Mouse (Mus musculus) retina, postnatal 7 days (tissue): Measurements from ENCODE around the gene Slc30a7.

ENCODE experiments used
- DNase-seq: peaks from one replicate; pipeline ENCODE4 v3.0.0-alpha.2; 2012; ENCODE audit warnings: low read depth, low spot score

Slc30a7 gene

DNA sequence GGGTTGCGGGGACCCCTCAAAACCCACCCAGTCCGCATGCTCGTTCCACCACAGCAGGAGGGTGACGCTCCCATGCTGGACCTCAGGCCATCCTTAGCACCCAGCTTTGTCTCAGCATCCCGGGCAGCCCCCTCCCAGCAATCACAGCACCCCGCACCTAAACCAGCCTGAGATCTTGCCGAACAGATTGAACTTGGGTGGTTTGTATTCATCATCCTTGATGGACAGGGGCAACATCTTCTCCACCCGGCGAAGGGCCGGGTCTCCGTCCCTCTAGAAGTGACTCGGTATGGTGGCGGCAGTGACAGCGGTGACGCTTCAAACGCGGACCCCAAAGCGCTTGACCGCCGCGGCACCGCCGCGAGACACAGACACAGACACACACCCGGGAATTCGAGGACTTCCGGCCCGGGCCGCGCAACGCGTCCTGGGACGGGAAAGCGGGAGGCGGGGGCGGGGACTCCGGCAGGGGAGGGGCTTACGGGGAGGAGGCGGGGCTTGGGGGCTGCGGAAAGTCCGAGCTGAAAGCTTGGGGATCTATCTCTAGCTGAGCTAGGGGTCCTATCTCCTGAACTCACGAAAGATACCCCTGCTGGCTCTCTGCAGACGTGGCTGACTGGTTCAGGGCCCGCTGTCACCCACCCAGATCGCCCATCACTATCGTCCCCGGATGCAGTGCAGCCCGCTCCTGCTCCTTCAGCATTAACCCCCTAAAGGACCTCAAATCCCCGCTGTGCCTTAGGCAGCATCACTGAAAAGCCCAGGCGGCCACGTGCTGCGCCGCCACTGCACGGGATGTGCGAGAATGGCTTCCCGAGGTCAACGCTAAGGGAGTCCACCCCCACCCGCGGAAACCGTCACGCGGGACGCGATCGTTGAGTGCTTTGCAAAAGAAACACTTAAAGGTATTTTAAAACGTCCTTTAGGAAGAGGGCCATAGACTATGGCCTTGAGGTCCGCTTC is at the start of gene Slc30a7, which contains the start of gene Extl2:
Slc30a7 (minus strand) TSS at position 429 of the 963 bp plus-strand sequence.
Extl2 (plus strand) TSS at position 485 of the 963 bp plus-strand sequence.
- peak; percentile 77 for DNase-seq

DNA sequence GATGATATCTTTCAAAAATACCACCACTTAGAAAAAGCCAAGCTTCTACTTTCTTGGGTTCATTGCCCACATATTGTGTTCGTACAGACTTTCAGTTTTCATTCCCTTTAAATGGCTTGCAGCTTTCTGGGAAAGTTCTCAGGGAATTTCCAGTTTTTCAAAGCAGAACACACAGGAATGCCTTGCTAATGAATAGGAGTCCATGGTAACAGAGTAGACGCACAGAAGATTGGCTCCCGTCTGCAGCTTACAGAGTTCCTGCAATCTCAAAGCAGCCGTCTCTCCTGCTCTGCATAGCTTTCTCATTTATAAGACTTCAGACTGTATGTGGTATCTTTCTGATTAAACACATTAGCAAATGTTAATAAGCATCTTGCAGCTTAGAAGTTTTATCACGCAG is 39.8 kb upstream of the Slc30a7 start:
- DNase-seq = no peak

- no peak for DNase-seq
Observed at GRCm38 (mm10) chr3:116046000-116046399, 38.8 kb upstream of the Slc30a7 start.

DNA sequence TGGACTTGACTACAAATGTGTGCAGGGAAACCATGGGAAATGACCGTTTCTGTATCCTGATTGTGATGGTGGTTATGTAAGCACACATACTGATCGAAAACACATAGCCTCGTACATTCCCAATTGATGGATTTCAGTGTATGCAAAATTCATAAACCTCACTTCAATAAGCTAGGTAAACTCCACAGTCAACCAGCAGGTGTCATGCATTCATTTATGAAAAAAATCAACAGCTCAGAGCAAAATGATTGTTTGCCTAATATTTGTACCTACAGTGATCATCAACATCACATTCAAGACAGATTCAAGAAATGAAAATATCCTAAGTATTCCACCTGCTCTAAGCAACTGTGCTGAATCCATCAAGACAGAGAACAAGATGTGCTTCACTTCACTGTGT is 33.6 kb upstream of the Slc30a7 start:
- DNase-seq = no peak

- DNase-seq = peak; percentile 24
Observed at GRCm38 (mm10) chr3:116033871-116034222, 26.6 kb upstream of the Slc30a7 start.

DNA sequence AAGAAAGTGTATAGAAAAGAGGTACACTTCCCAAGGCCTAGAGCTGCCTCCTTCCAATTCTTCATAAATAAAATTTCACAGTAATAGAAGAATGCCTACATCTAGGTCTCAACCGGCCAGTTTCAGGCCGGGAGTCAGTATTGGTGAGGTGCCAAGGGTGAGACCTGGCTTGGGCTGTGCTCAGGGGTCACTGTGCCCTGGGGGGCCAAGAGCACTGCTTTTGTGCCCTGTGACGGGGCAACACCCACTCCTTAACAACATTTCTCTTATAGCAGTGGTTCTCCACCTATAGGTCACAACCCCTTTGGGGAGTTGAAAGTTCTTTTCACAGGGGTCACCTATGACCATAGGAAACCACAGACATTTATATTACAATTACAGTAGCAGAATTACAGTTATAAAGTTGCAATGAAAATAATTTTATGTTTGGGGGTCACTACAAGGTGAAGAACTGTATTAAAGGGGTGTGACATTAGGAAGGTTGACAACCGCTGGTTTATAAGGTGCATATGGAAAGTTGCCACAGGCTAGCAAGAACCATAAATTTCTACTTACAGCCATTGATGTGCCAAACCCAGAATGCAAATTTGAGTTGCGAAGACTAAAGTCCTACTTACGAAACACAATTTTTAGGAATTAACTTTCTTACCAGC is 26.1 kb upstream of the Slc30a7 start:
- DNase-seq = no peak

DNA sequence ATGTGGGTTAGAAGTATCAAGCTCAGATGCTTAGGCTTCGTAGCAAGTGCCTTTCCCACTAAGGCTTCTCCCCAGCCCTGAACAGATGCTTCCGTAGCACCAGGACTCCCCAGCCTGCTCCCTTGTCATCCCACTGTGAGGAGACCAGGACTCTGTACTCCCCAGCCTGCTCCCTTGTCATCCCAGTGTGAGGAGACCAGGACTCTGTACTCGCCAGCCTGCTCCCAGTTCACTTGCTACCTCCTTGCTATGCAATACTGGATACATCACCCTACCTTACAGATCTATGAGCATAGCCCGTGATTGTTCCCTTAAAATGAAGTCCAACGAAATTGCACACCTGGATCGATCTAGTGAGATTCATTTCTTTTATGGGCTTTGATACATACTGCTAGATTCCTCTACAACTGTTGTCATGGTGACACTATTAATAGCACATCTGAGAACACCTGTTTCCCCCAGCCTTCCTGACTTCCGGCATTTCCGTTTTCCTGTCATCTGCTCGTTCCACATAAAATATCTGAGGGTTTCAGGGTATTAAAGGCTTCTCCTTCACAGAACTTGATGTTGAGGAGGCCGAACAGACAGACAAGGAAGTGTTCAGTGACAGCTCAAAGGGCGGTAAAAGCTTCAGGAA is 23.1 kb upstream of the Slc30a7 start:
- no peak for DNase-seq

- no peak for DNase-seq
Observed at GRCm38 (mm10) chr3:116026996-116027395, 19.8 kb upstream of the Slc30a7 start.

- no peak for DNase-seq
Observed at GRCm38 (mm10) chr3:116025701-116026100, 18.5 kb upstream of the Slc30a7 start.

DNA sequence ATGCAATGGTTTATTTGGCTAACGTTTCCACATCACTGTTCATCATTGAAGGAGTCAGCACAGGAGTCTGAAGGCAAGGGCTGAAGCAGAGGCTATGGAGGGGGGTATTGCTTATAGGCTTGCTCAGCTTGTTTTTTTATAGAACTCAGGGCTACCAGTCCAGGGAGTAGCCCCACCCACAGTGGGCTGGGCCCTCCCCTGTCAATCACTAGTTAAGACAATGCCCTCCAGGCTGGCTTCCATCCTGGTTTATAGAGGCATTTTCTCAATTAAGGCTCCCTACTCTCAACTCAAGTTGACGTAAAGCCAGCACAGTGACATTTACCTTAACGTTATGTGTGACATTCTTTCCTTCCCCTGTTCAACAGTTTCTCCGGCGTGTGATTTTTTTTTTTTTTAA is 17.5 kb upstream of the Slc30a7 start:
- DNase-seq = no peak

GRCm38 (mm10) chr3:116024236-116024635 is 17.0 kb upstream of the Slc30a7 start:
- no peak for DNase-seq

GRCm38 (mm10) chr3:116019136-116019535 is 11.9 kb upstream of the Slc30a7 start:
- no peak for DNase-seq

GRCm38 (mm10) chr3:116018606-116019005 is 11.4 kb upstream of the Slc30a7 start:
- no peak for DNase-seq

GRCm38 (mm10) chr3:116016116-116016515 is 8.9 kb upstream of the Slc30a7 start:
- no peak for DNase-seq

DNA sequence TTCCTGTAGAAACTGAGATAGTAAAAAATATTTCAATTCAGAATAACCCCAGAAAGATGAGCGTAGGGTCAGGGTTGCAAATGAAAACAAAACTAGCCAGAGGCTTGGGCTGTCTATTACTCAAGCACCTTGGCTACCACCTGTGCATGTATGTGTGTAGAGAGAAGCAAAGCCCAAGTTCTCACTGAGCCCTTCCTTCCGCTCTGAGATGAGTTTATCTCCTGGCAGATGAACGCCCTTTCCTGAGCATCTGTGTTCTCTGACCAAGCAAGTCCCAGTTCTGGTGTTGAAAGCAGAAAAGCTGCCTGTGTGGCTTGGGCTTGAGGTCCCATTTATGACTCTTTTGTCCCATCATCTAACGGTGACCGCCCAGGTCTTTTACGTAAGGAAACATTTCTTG is 7.7 kb upstream of the Slc30a7 start:
- DNase-seq = no peak

GRCm38 (mm10) chr3:116009622-116010344 is 2.6 kb upstream of the Slc30a7 start:
- DNase-seq = no peak

DNA sequence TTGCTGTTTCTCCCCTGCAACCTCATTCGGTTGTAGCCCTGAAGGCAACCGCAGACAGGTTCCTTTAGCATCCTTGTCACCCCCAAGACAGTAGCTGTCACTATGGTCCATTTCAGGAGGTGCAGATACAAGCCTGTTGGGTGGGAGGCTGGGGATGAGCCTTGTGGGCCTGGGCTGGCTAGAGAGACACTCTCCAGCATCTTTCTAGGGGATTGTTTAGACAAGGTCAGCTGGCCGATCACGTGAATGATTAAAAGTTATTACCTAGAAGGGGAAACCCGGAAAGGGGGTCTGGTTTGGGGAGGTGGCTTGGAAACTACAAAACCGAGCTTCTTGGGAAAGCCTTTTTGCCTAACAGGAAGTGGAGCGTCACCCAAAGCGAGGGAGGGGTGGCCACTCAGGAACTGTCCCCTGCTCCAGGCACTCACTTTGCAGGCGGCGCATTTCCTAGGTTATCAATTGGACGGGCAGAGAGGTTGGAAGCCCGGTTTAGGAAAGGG is 785 bp upstream of the Slc30a7 start:
- peak; percentile 37 for DNase-seq

- DNase-seq = no peak
Observed at GRCm38 (mm10) chr3:116006284-116006977, 775 bp downstream of the Slc30a7 start.

- DNase-seq = no peak
Observed at GRCm38 (mm10) chr3:115996929-115997328, 10.3 kb downstream of the Slc30a7 start.

DNA sequence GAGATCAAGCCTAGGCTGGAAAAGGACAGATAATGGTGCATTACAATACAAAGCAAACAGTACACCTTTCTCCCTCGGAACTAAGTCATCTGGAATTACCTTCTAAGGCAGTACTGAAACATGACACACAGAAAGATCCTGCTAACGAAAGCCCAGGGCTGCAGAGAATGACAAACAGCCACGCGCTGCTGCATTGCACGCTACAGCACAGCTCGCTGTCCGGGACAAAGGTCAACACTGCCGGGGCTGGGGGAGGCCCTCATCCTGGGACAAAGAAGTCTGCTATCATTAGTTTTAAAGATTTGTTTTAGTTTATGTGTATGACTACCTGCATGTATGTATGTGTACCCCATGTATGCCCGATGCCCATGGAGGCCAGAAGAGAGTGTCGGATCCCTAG is 14.2 kb downstream of the Slc30a7 start:
- no peak for DNase-seq

DNA sequence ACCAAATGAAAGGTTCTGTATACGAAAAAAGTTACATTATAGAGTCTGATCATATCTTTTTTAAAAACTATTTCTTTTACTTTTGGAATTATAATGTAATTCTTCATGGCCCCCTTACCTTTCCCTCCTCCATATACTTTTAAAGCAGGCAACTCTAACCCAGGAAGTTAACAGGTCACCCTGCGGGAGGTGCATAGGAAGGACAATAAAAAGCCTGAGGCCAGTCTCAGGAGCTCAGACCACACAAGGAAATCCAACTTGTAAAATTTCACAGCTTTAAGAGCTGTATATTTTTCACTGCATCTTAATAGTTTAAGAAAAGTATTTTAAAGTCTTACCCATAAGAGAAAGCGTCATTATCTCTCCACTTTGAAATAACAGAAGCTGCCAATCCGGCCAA is 14.6 kb downstream of the Slc30a7 start:
- DNase-seq = no peak
